Mouse (Mus musculus) B cell, adult 62 days (primary cell): ENCODE data around the gene Tceal6. TPM values are rescaled to one million over a fixed set of nuclear protein-coding genes. Genes with fewer than 3 reads are reported as not detected.

Experiments used
- total RNA-seq: library from RNA; stranded (reverse); gene quantifications from 4 replicates; pipeline ENCODE4 v1.2.4, GENCODE M21; 2023

Gene Tceal6
- total RNA-seq, result not detected in 4 replicates

DNA sequence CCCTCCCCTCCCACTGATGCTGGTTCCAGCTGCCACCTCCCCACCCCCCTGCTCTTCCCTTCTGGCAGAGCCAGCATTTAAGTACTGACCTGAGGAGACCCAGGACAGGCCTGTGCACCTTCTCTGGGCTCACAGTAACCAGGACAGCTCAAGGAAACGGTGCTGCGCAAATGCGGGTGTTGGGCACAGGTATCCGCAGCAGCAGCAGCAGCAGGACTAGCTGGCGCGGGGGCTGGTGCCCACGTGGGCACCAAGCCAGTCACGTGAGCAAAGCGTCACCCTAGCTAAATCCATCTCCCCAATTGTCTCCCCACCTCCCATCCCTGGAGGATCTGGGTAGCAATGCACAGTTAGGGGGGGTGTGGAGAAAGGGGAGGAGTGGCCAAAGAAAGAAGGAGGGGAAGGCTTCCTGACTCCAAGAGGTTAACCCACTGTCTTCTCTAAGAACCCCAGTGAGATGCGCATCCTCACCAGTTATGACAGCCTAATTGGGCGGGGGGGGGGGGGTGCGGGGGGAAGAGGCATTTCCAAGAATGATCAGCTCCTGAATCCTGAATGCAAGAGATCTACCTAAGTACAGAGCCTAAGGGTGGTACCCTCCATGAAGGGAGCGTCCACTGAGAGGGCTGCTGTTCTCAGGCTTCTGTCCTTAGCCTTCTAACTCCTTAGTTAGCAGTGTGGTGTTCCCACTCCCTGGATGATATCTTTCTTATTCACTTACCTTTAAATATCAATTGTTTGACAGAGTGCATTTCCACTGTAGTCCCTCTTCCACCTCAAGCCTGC, at the start of gene Tceal6:
Gene Tceal6, minus strand, starts transcription at position 252 of the 786 bp plus-strand sequence.

DNA sequence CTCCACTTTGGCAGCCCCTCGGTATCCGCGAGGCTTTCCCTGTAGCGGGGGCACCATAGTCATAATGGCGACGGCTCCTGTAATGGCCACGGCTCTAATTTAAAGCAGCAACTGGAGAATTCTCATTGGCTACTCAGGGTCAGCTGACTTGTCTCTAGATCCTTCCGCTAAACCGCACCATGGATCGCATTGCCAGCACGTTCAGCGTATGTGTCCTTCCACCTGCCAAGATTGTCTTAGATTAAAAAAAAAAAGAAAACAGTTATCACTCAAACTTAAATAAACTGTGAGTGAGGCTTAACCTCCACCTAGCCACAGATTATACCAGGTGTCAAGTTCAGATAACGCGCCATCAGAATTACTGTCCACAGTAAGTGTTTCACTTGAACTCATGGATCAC, 33.0 kb downstream of the Tceal6 start, which contains the start of gene Gm15023:
Gene Gm15023, minus strand, starts transcription at position 101 of the 400 bp plus-strand sequence.

Other genes starting within 250 kb of the Tceal6 start
- 0.34 to 0.42 TPM in 2 of 4 replicates, not detected in the others for gene Nxf2, start 245.9 kb downstream of the Tceal6 start, total RNA-seq
- 9.9 to 10.5 TPM (median 10.4 TPM) in 4 replicates for gene Zmat1, start 201.5 kb downstream of the Tceal6 start, total RNA-seq
- not detected in 4 replicates for gene Gm15023, start 33.1 kb downstream of the Tceal6 start, total RNA-seq
- not detected in 4 replicates for gene Pramel3, start 91.6 kb upstream of the Tceal6 start, total RNA-seq
- not detected in 4 replicates for gene Gm5128, start 162.6 kb upstream of the Tceal6 start, total RNA-seq
- not detected in 4 replicates for gene Gm7903, start 223.1 kb upstream of the Tceal6 start, total RNA-seq